Comparison of ENCODE assay signal across 8 mouse cellular contexts in the genomic region with DNA sequence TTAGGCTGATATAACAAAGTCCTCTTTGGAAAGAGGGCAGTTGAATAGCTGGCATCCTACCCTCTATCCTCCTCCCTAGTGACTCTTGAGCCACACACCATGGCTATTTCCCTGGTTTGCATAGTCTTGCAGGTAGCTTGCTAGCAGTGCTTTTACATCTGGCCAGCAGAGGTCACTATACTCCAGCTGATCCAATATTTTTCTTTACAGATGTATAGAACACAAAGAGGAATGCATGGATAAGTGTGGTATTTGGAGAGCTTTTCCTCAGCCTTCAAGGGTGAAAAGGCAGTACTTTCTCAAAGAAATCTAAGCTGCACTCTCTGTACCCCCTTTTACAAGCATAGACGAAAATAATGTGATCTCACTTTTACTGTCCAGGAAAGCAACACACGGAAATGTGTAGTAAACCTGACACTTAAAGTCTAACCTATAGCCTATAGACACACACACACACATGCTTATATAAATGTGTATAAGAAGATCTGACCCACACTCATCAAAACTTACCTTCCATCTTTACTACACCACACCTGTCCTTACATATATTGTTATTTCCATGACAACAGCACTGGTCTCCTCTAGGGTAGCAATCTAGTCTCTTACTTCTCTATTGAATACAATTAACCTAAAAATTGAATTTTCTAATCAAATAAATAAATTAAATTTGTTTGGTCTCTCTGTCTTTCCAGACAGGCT.
DNase-seq lines count a peak whose midpoint lies in the region; ATAC-seq and TF ChIP-seq lines count a peak whose summit lies in the region.

No protein-coding gene starts in this region.

- H3K27me3 ChIP-seq in CH12.LX (replicated peaks) = no peaks in the 10 kb centered on the region

- in situ Hi-C loops in CH12.LX (cut with MboI; ENCODE audit: low pct_ligation_motif_present, low pct_unique_long_range_greater_than_20kb, low sequenced_read_pairs) = loop anchor here (5.0 to 10.0 kb wide), 2 partner anchors 244 to 452 kb away; no protein-coding TSS in a partner anchor

- 0 out of 4 replicates have a peak, but pooled peaks cover 0 to under 1% of the 10 kb centered on the region in 2 experiments for H3K4me1 ChIP-seq in CH12.LX (ENCODE audit: control insufficient read depth in 1 of 2, insufficient read depth in 2 of 2)

- TF ChIP-seq POLR2A in CH12.LX (IDR thresholded peaks at IDR 0.05; ENCODE audit: low read depth, low read length) = no peak

- no peaks in the 10 kb centered on the region for H3K79me2 ChIP-seq in CH12.LX (replicated peaks; ENCODE audit: control insufficient read depth, extremely low read depth, insufficient read depth, poor library complexity, severe bottlenecking)

- peak; percentile 61 for DNase-seq in CH12.LX (ENCODE audit: extremely low read depth)
- peak; percentile 54 for DNase-seq in T-cell, adult 2 months (ENCODE audit: low spot score)
- DNase-seq in embryo, embryonic 10 days (ENCODE audit: low spot score) = peak; percentile 82
- peak; percentile 43 for DNase-seq in large intestine, adult 2 months (ENCODE audit: low read depth, low spot score)
- peak; percentile 63 to 73 for DNase-seq in right cerebral cortex, postnatal 10 days (ENCODE audit: low spot score in 2 of 2)
- no peak for DNase-seq in spleen, postnatal 4 days (ENCODE audit: low spot score in 2 of 2)

- no peak overlapping the region for H3K4me3 ChIP-seq in CH12.LX (replicated peaks in 1 of 3; ENCODE audit: low read depth in 2 of 3, low read length in 2 of 3, poor library complexity in 1 of 3)

- TF ChIP-seq RAD21 in CH12.LX (IDR thresholded peaks at IDR 0.05; ENCODE audit: low read depth, low read length) = peak; percentile 98

- peak; percentile 90 for TF ChIP-seq CTCF in CH12.LX (conservative IDR thresholded peaks at IDR 0.05 in 1 of 2, IDR thresholded peaks at IDR 0.05 in 1 of 2; ENCODE audit: low read depth in 2 of 2, low read length in 2 of 2)

- no peak overlapping the region for H3K27ac ChIP-seq in CH12.LX (ENCODE audit: insufficient read depth, low read depth)

- H3K9ac ChIP-seq in CH12.LX (ENCODE audit: insufficient read depth, low read depth) = no peak overlapping the region

- dilution Hi-C loops in CH12.LX (cut with MboI; ENCODE audit: extremely low pct_ligation_motif_present, extremely low pct_unique_long_range_greater_than_20kb, low sequenced_read_pairs) = no loop called here

- no peak for TF ChIP-seq EP300 in CH12.LX (IDR thresholded peaks at IDR 0.05; ENCODE audit: low read length)

- peak; percentile 83 to 91; a peak in 3 of 4 replicates for ATAC-seq in hematopoietic stem cell, adult 5-6 weeks (replicated peaks in 1 of 2; ENCODE audit: insufficient read depth in 1 of 2, low FRiP score in 2 of 2, low TSS enrichment in 1 of 2, low read depth in 1 of 2, poor library complexity in 2 of 2, severe bottlenecking in 2 of 2)
- ATAC-seq in megakaryocyte, adult 5-6 weeks (ENCODE audit: poor library complexity, severe bottlenecking) = peak; percentile 95

- H3K4me2 ChIP-seq in CH12.LX (ENCODE audit: insufficient read depth, low read depth, poor library complexity, severe bottlenecking) = no peak overlapping the region

- WGBS in large intestine, adult 2 months = 34% methylated on average over 2 of the region's 2 CpGs

- H3K9me3 ChIP-seq in CH12.LX (replicated peaks; ENCODE audit: low read length) = no peaks in the 10 kb centered on the region

- no peaks in the 10 kb centered on the region for H3K36me3 ChIP-seq in CH12.LX (replicated peaks in 1 of 2; ENCODE audit: control insufficient read depth in 1 of 2, insufficient read depth in 1 of 2, low read length in 1 of 2)

TF ChIP-seq in CH12.LX, 34 proteins besides CTCF, POLR2A, EP300 and RAD21:
- TF ChIP-seq SMC3 (IDR thresholded peaks at IDR 0.05; ENCODE audit: low read depth, low read length) (peak; percentile 86), NELFE (IDR thresholded peaks at IDR 0.05; ENCODE audit: low read depth, low read length) (0 out of 2 replicates have a peak, but pooled peaks have one; percentile 26), ZC3H11A (IDR thresholded peaks at IDR 0.05; ENCODE audit: low read depth, low read length) (peak; percentile 56; the same call in 1 of the 2 replicates), KAT2A (IDR thresholded peaks at IDR 0.05; ENCODE audit: insufficient replicate concordance, low read length) (no peak), SIN3A (IDR thresholded peaks at IDR 0.05; ENCODE audit: low read length) (0 out of 2 replicates have a peak, but pooled peaks have one; percentile 30)

Comparison
In these comparisons a context has a peak if more than half of its experiments do, and no peak if none do; other contexts are left out.
1. DNase-seq: peak in CH12.LX (single experiment), T-cell, adult 2 months (single experiment), embryo, embryonic 10 days (single experiment), large intestine, adult 2 months (single experiment) and right cerebral cortex, postnatal 10 days (2 of 2); none in spleen, postnatal 4 days (0 of 2).